Mouse (Mus musculus) urinary bladder, postnatal 14 days (tissue): ENCODE results near the gene Atp5h.
A peak's percentile ranks its signal among the peaks of the same experiment; 100 is the strongest.

Experiments
- DNase-seq: peaks from one replicate; pipeline ENCODE4 v3.0.0; 2021; ENCODE audit warnings: low spot score

The Atp5h gene

GRCm38 (mm10) chr11:115437571-115438122 lies 17.9 kb upstream of the Atp5h start:
- DNase-seq = no peak

GRCm38 (mm10) chr11:115435596-115436337 lies 16.0 kb upstream of the Atp5h start:
- DNase-seq = peak; percentile 17

GRCm38 (mm10) chr11:115433342-115433741 lies 13.6 kb upstream of the Atp5h start:
- DNase-seq = no peak

GRCm38 (mm10) chr11:115432814-115433213 lies 13.1 kb upstream of the Atp5h start:
- DNase-seq = no peak

- DNase-seq = no peak
Observed at GRCm38 (mm10) chr11:115430561-115430960, 10.8 kb upstream of the Atp5h start.

- DNase-seq = no peak
Observed at GRCm38 (mm10) chr11:115429307-115429706, 9.5 kb upstream of the Atp5h start.

GRCm38 (mm10) chr11:115427482-115428331 lies 7.9 kb upstream of the Atp5h start:
- DNase-seq = peak; percentile 59

GRCm38 (mm10) chr11:115425671-115426070 lies 5.9 kb upstream of the Atp5h start:
- no peak for DNase-seq

- no peak for DNase-seq
Observed at GRCm38 (mm10) chr11:115424666-115425065, 4.9 kb upstream of the Atp5h start.

GRCm38 (mm10) chr11:115423091-115423490 lies 3.3 kb upstream of the Atp5h start:
- DNase-seq = no peak

GRCm38 (mm10) chr11:115421972-115422371 lies 2.2 kb upstream of the Atp5h start:
- DNase-seq = no peak

GRCm38 (mm10) chr11:115421328-115421727 lies 1.6 kb upstream of the Atp5h start:
- no peak for DNase-seq

GRCm38 (mm10) chr11:115420336-115421190 lies 801 bp upstream of the Atp5h start:
- peak; percentile 66 for DNase-seq

GRCm38 (mm10) chr11:115409556-115409955 lies 10.2 kb downstream of the Atp5h start:
- DNase-seq = no peak

- no peak for DNase-seq
Observed at GRCm38 (mm10) chr11:115408266-115408920, 11.4 kb downstream of the Atp5h start.

GRCm38 (mm10) chr11:115406858-115407401 lies 12.8 kb downstream of the Atp5h start:
- no peak for DNase-seq

GRCm38 (mm10) chr11:115405723-115406122 lies 14.0 kb downstream of the Atp5h start:
- DNase-seq = no peak

- DNase-seq = peak; percentile 84
Observed at GRCm38 (mm10) chr11:115403338-115404124, 16.2 kb downstream of the Atp5h start, which contains the start of gene Mrpl58. Gene Mrpl58 (plus strand): TSS chr11:115403752.

- no peak for DNase-seq
Observed at GRCm38 (mm10) chr11:115400630-115401391, 19.0 kb downstream of the Atp5h start.
